Mouse (Mus musculus) G1E (cell line): ENCODE results near the gene Scgb1a1.

Experiments used
- CTCF ChIP-seq: IDR thresholded peaks from 2 replicates; pipeline ENCODE4 v1.5.1; 2012; ENCODE audit warnings: low read depth, low read length, inconsistent platforms, mixed read lengths
- GATA1 ChIP-seq: IDR thresholded peaks from 2 replicates; pipeline ENCODE4 v1.6.1; 2012; ENCODE audit warnings: borderline replicate concordance, low read length, inconsistent platforms, mixed read lengths

DNA sequence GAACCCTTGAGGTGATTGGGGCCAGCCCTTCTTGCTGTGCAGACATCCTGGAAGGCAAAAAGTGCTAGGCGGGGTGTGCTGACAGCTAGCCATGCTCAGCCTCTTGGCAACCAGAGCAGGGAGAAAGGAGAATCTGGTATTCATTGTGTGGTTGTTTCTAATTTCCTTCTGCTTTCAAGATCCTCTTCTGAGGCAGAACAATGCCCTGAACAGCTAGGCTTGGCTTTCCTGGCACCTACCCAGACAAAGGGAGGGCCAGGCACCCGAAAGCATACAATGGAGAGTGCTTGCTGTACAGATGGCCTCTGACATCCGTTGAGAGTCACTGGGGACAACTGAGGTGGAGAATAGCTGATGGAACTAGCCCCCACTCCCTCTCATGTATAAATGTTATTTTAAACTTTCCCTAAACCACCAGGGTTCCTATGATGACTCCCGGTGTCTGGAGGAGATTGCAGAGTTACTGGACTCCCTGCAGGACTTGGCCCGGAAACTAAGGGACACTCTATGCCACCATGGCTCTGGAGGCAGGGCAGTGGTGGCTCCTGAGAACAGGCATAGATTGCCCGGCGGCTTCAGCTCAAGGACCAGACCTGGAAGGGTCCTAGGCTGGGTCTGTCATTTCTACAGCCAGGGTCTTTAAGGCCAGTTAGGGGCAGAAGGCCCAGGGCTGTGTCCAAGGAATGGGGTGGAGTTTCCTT lies 16.2 kb downstream of the Scgb1a1 start:
- TF ChIP-seq CTCF = no peak
- TF ChIP-seq GATA1 = no peak
